Mouse (Mus musculus): ENCODE measurements around the gene Ppm1h. TPM values are rescaled to one million over a fixed set of nuclear protein-coding genes. Genes with fewer than 3 reads are reported as not detected.

Gene Ppm1h
- 9.0 TPM for polyA plus RNA-seq (2014; fragmentation: Illumina TruSeq; extraction: RNeasy Lipid Tissue Mini Kit (QIAGEN cat#74804))

DNA sequence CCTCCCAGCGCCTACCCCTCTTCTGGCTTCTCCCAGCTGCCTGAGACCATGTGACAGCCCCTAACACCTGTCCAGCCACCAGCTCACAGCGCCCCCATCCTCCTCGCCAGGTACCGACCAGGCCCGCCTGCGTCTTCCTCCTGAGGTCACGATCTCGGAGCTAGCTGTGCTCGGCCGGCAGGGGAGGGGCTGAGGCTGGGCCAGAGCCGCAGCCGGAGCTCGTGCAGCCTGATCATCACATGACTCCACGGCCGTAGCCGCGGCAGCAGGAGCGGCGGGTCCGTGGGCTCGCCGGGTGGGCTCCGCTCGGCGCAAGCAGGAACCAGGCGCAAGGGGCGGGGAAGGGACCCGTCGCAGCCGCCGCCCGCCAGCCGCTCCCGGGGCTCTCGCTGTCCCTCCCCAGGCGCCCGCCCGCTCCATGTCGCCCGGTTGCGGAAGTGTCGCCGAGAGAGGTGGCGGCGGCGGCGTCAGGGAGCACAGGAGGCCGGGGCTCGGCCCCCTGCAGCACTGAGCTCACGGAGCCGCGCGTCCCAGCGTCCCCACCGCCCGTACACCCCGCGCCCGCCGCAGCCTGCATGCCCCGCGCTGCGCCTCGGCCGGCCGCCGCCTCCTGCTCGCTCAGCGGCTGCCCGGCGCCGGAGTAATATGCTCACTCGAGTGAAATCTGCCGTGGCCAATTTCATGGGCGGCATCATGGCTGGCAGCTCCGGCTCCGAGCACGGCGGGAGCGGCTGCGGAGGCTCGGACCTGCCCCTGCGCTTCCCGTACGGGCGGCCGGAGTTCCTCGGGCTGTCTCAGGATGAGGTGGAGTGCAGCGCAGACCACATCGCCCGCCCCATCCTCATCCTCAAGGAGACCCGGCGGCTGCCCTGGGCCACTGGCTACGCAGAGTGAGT lies at the start of gene Ppm1h:
TSS of gene Ppm1h (plus strand) at position 222 of the 896 bp plus-strand sequence.

Other genes starting within 250 kb of the Ppm1h start
- gene Avpr1a, start 230.3 kb upstream of the Ppm1h start, polyA plus RNA-seq (2014; fragmentation: Illumina TruSeq; extraction: RNeasy Lipid Tissue Mini Kit (QIAGEN cat#74804)) = 2.9 TPM

Data from ovary, adult 10 weeks (tissue).